Mouse (Mus musculus) MEL (cell line): Measurements from ENCODE around the gene Aktip. TPM values are rescaled to one million over a fixed set of nuclear protein-coding genes. Genes with fewer than 3 reads are reported as not detected.

Experiments
- DNase-seq: peaks from one replicate; pipeline ENCODE4 v3.0.0; 2011; ENCODE audit warnings: low read depth, low spot score
- H3K27ac ChIP-seq: 2 replicates; pipeline ENCODE4 v1.5.1; 2012; ENCODE audit warnings: low read depth, mild to moderate bottlenecking, control low read depth, low read length, moderate library complexity; ENCODE audit not compliant: control insufficient read depth
- H3K27me3 ChIP-seq, 2 experiments: fragments of 150-350 bp in 1 of 2; sonication (generic) in 1 of 2; 2 replicates each; pipeline ENCODE4 v1.6.1; 2012; ENCODE audit warnings: low read length in 2 of 2, mild to moderate bottlenecking in 2 of 2, improper control_type of control experiment in 1 of 2, moderate library complexity in 1 of 2; ENCODE audit not compliant: insufficient read depth in 2 of 2, control insufficient read depth in 1 of 2
- H3K36me3 ChIP-seq, 2 experiments: 2 replicates each; pipeline ENCODE4 v1.6.1; 2012 to 2014; ENCODE audit warnings: low read length in 2 of 2, improper control_type of control experiment in 1 of 2, inconsistent platforms in 1 of 2, mild to moderate bottlenecking in 1 of 2; ENCODE audit not compliant: insufficient read depth in 2 of 2, control insufficient read depth in 1 of 2
- H3K4me1 ChIP-seq, 2 experiments: fragments of 150-350 bp in 1 of 2; sonication (generic) in 1 of 2; 2 replicates each; pipeline ENCODE4 v1.6.1; 2012; ENCODE audit warnings: low read length in 2 of 2, improper control_type of control experiment in 1 of 2, mild to moderate bottlenecking in 1 of 2; ENCODE audit not compliant: insufficient read depth in 2 of 2, control insufficient read depth in 1 of 2
- H3K4me3 ChIP-seq, 2 experiments: fragments of 150-350 bp in 1 of 2; sonication (generic) in 1 of 2; 2 replicates each; pipeline ENCODE4 v1.5.1; 2012; ENCODE audit warnings: low read depth in 2 of 2, low read length in 2 of 2, mild to moderate bottlenecking in 2 of 2, moderate library complexity in 2 of 2, control low read depth in 1 of 2, improper control_type of control experiment in 1 of 2; ENCODE audit not compliant: control insufficient read depth in 1 of 2, insufficient read depth in 1 of 2
- H3K79me2 ChIP-seq: 2 replicates; pipeline ENCODE4 v1.6.1; 2012; ENCODE audit warnings: mild to moderate bottlenecking, low read length, moderate library complexity; ENCODE audit not compliant: control insufficient read depth, poor library complexity, insufficient read depth
- H3K9ac ChIP-seq: 2 replicates; pipeline ENCODE4 v1.6.1; 2012; ENCODE audit warnings: low read depth, mild to moderate bottlenecking, control low read depth, low read length, moderate library complexity; ENCODE audit not compliant: control insufficient read depth, poor library complexity, severe bottlenecking
- H3K9me3 ChIP-seq: fragments of 150-350 bp; sonication (generic); replicated peaks from 2 replicates; pipeline ENCODE4 v1.6.1; 2012; ENCODE audit warnings: mild to moderate bottlenecking, low read length, improper control_type of control experiment, moderate library complexity; ENCODE audit not compliant: insufficient read depth
- BHLHE40 ChIP-seq: IDR thresholded peaks from 2 replicates; pipeline ENCODE4 v1.6.1; 2012; ENCODE audit warnings: low read depth, mild to moderate bottlenecking, inconsistent platforms, low read length, improper control_type of control experiment, borderline replicate concordance
- CHD1 ChIP-seq: IDR thresholded peaks from 2 replicates; pipeline ENCODE4 v1.6.1; 2012; ENCODE audit warnings: low read depth, mild to moderate bottlenecking, inconsistent platforms, low read length, improper control_type of control experiment
- CTCF ChIP-seq, 3 experiments: IDR thresholded peaks in 2 of 3; conservative IDR thresholded peaks in 1 of 3; 2 replicates each; pipeline ENCODE4 v1.5.1; 2011 to 2012; ENCODE audit warnings: low read length in 3 of 3, low read depth in 2 of 3, mild to moderate bottlenecking in 2 of 3, improper control_type of control experiment in 1 of 3, inconsistent platforms in 1 of 3, mixed read lengths in 1 of 3, moderate library complexity in 1 of 3; ENCODE audit not compliant: control insufficient read depth in 1 of 3, insufficient read depth in 1 of 3, poor library complexity in 1 of 3, severe bottlenecking in 1 of 3
- E2F4 ChIP-seq: IDR thresholded peaks from 2 replicates; pipeline ENCODE4 v1.6.1; 2011; ENCODE audit warnings: low read depth, low read length, improper control_type of control experiment, borderline replicate concordance
- GABPA ChIP-seq: IDR thresholded peaks from 2 replicates; pipeline ENCODE4 v1.6.1; 2012; ENCODE audit warnings: low read depth, mild to moderate bottlenecking, inconsistent platforms, low read length, improper control_type of control experiment, moderate library complexity
- HCFC1 ChIP-seq: IDR thresholded peaks from 2 replicates; pipeline ENCODE4 v1.6.1; 2012; ENCODE audit warnings: low read depth, mild to moderate bottlenecking, inconsistent platforms, low read length, improper control_type of control experiment, moderate library complexity
- JUND ChIP-seq: IDR thresholded peaks from 2 replicates; pipeline ENCODE4 v1.6.1; 2011; ENCODE audit warnings: low read depth, mild to moderate bottlenecking, improper control_type of control experiment, low read length
- MAFK ChIP-seq: IDR thresholded peaks from 2 replicates; pipeline ENCODE4 v1.6.1; 2011; ENCODE audit warnings: low read depth, mild to moderate bottlenecking, low read length, improper control_type of control experiment, borderline replicate concordance
- MAX ChIP-seq: IDR thresholded peaks from 2 replicates; pipeline ENCODE4 v1.6.1; 2011; ENCODE audit warnings: low read length, improper control_type of control experiment
- MYB ChIP-seq: IDR thresholded peaks from 2 replicates; pipeline ENCODE4 v1.6.1; 2011; ENCODE audit warnings: mild to moderate bottlenecking, low read depth, low read length, improper control_type of control experiment
- NRF1 ChIP-seq: IDR thresholded peaks from 2 replicates; pipeline ENCODE4 v1.6.1; 2014; ENCODE audit warnings: low read depth, mild to moderate bottlenecking, inconsistent platforms, low read length, improper control_type of control experiment, moderate library complexity; ENCODE audit not compliant: poor library complexity, insufficient read depth, severe bottlenecking
- POLR2A ChIP-seq, 2 experiments: IDR thresholded peaks; 2 replicates each; pipeline ENCODE4 v1.6.1; 2011 to 2012; ENCODE audit warnings: low read length in 2 of 2, mild to moderate bottlenecking in 2 of 2, control low read depth in 1 of 2, improper control_type of control experiment in 1 of 2, low read depth in 1 of 2, moderate library complexity in 1 of 2; ENCODE audit not compliant: control insufficient read depth in 1 of 2, insufficient read depth in 1 of 2, poor library complexity in 1 of 2
- POLR2AphosphoS2 ChIP-seq: IDR thresholded peaks from 2 replicates; pipeline ENCODE4 v1.6.1; 2011; ENCODE audit warnings: low read length, improper control_type of control experiment
- RAD21 ChIP-seq: IDR thresholded peaks from 2 replicates; pipeline ENCODE4 v1.6.1; 2011; ENCODE audit warnings: mild to moderate bottlenecking, low read depth, low read length, improper control_type of control experiment
- RCOR1 ChIP-seq: IDR thresholded peaks from 2 replicates; pipeline ENCODE4 v1.6.1; 2012; ENCODE audit warnings: low read depth, mild to moderate bottlenecking, inconsistent platforms, low read length, improper control_type of control experiment
- SIN3A ChIP-seq: IDR thresholded peaks from 2 replicates; pipeline ENCODE4 v1.6.1; 2012; ENCODE audit warnings: low read length, improper control_type of control experiment, inconsistent platforms
- TAL1 ChIP-seq: IDR thresholded peaks from 2 replicates; pipeline ENCODE4 v1.6.1; 2012; ENCODE audit warnings: mild to moderate bottlenecking, inconsistent platforms, low read length, moderate library complexity, mixed read lengths
- UBTF ChIP-seq: IDR thresholded peaks from 2 replicates; pipeline ENCODE4 v1.6.1; 2012; ENCODE audit warnings: low read depth, mild to moderate bottlenecking, inconsistent platforms, low read length, improper control_type of control experiment, moderate library complexity, borderline replicate concordance; ENCODE audit not compliant: insufficient read depth
- USF1 ChIP-seq: IDR thresholded peaks from 2 replicates; pipeline ENCODE4 v1.6.1; 2014; ENCODE audit warnings: low read depth, mild to moderate bottlenecking, inconsistent platforms, low read length, improper control_type of control experiment, moderate library complexity
- USF2 ChIP-seq, 2 experiments: IDR thresholded peaks; 2 replicates each; pipeline ENCODE4 v1.6.1; 2011 to 2012; ENCODE audit warnings: improper control_type of control experiment in 2 of 2, low read length in 2 of 2, borderline replicate concordance in 1 of 2, inconsistent platforms in 1 of 2, low read depth in 1 of 2, mild to moderate bottlenecking in 1 of 2; ENCODE audit not compliant: insufficient read depth in 1 of 2
- ZC3H11A ChIP-seq: IDR thresholded peaks from 2 replicates; pipeline ENCODE4 v1.6.1; 2012; ENCODE audit warnings: low read depth, mild to moderate bottlenecking, inconsistent platforms, low read length, improper control_type of control experiment
- ZKSCAN1 ChIP-seq: IDR thresholded peaks from 2 replicates; pipeline ENCODE4 v1.6.1; 2012; ENCODE audit warnings: low read depth, mild to moderate bottlenecking, inconsistent platforms, low read length, improper control_type of control experiment, moderate library complexity
- polyA plus RNA-seq, 2 experiments: library from polyadenylated mRNA; stranded (reverse) in 1 of 2; unstranded in 1 of 2; fragments of >175 nt in 1 of 2; fragments of >200 nt in 1 of 2; gene quantifications; 2 replicates each; pipeline versions ENCODE4 v1.2.1 to v1.2.4; 2012; ENCODE audit warnings: low replicate concordance in 2 of 2, low read depth in 1 of 2; ENCODE audit not compliant: insufficient read length in 2 of 2, insufficient read depth in 1 of 2, missing spikeins in 1 of 2
- total RNA-seq: library from RNA; depleted of rRNA; stranded (reverse); fragments of 300-350 nt; gene quantifications from 2 replicates; pipeline ENCODE4 v1.2.3, GENCODE M21; 2012

Gene Aktip
- total and polyA plus RNA-seq, 3 experiments = 4.6 to 8.5 TPM; not detected in 1

GRCm38 (mm10) chr8:91149298-91149697, 50.5 kb downstream of the Aktip start:
- Histone ChIP-seq H3K4me1 (peaks cover 0 to 7% of the 10 kb centered on the region in 2 experiments; a peak in 2 of 4 replicates), H3K79me2 (no peaks in the 10 kb centered on the region), H3K27me3 (no peaks in the 10 kb centered on the region), H3K9ac (no peak overlapping the region), H3K36me3 (no peaks in the 10 kb centered on the region; a peak in 1 of 4 replicates), H3K4me3 (no peak overlapping the region), H3K9me3 (no peaks in the 10 kb centered on the region), H3K27ac (no peak overlapping the region)
- no peak for TF ChIP-seq POLR2AphosphoS2
- no peak for TF ChIP-seq POLR2A (IDR thresholded peaks at IDR 0.05; ENCODE audit: control insufficient read depth in 1 of 2, insufficient read depth in 1 of 2, low read depth in 1 of 2, low read length in 2 of 2, poor library complexity in 1 of 2)
- no peak for TF ChIP-seq USF1
- TF ChIP-seq USF2 (IDR thresholded peaks at IDR 0.05; ENCODE audit: borderline replicate concordance in 1 of 2, insufficient read depth in 1 of 2, low read depth in 1 of 2, low read length in 2 of 2) = no peak
- TF ChIP-seq E2F4 = no peak
- TF ChIP-seq GABPA = no peak
- no peak for TF ChIP-seq ZKSCAN1
- TF ChIP-seq MYB = no peak
- no peak for TF ChIP-seq SIN3A
- TF ChIP-seq TAL1 = no peak
- no peak for TF ChIP-seq NRF1
- TF ChIP-seq BHLHE40 = no peak
- TF ChIP-seq MAFK = no peak
- no peak for TF ChIP-seq UBTF
- no peak for TF ChIP-seq ZC3H11A
- TF ChIP-seq MAX = no peak
- TF ChIP-seq CHD1 = no peak
- no peak for TF ChIP-seq RCOR1
- TF ChIP-seq RAD21 = no peak
- no peak for TF ChIP-seq HCFC1
- no peak for DNase-seq

DNA sequence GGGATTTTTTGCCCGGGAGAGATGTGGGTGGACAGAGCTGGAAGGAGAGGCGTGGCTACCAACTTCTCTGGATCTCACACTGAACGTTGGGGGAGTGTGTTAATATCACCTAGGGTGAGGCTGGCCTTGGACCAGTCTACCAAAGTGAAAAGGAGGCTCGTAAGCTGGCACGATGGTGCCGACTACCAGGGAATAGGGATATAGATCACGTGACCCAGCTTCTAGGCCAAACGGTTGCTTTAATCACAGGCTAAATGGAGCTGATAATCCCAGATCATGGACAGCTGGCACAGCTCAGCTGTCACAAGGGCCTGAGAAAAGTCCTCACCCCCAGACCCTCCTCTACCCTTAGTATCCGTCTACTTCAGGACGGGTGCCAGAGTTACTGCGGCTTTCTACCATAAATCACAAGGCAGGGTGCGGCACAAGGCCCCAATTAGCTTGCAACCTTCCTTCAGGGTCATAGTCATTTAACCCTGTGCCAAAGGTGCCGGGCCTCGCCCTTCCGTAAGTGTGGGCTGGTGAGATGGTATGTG, 51.1 kb downstream of the Aktip start:
- peaks cover 0 to 7% of the 10 kb centered on the region in 2 experiments; a peak in 2 of 4 replicates for H3K4me1 ChIP-seq
- no peaks in the 10 kb centered on the region for H3K9me3 ChIP-seq
- no peak overlapping the region for H3K27ac ChIP-seq
- H3K4me3 ChIP-seq = no peak overlapping the region
- H3K79me2 ChIP-seq = no peaks in the 10 kb centered on the region
- H3K36me3 ChIP-seq = no peaks in the 10 kb centered on the region; a peak in 1 of 4 replicates
- no peak for DNase-seq
- H3K27me3 ChIP-seq = no peaks in the 10 kb centered on the region
- no peak for TF ChIP-seq MAX
- TF ChIP-seq JUND = no peak
- TF ChIP-seq RCOR1 = no peak
- TF ChIP-seq GABPA = no peak
- no peak for TF ChIP-seq CTCF (IDR thresholded peaks at IDR 0.05 in 2 of 3, conservative IDR thresholded peaks at IDR 0.05 in 1 of 3; ENCODE audit: control insufficient read depth in 1 of 3, insufficient read depth in 1 of 3, low read depth in 2 of 3, low read length in 3 of 3, poor library complexity in 1 of 3, severe bottlenecking in 1 of 3)
- TF ChIP-seq, all 39 proteins: peak for 0
- H3K9ac ChIP-seq = no peak overlapping the region
